Mouse (Mus musculus): Measurements from ENCODE around the gene Acp2. TPM values are rescaled to one million over a fixed set of nuclear protein-coding genes. Genes with fewer than 3 reads are reported as not detected.

The Acp2 gene
- total and polyA plus RNA-seq, 3 experiments, result 5.3 to 19.5 (median 9.6) TPM

GRCm38 (mm10) chr2:91248366-91248765 lies 45.7 kb downstream of the Acp2 start:
- no peak for ATAC-seq (ENCODE audit: extremely low read depth, insufficient number of reproducible peaks, low FRiP score, poor library complexity, severe bottlenecking)
- Histone ChIP-seq H3K36me3 (replicated peaks) (no peaks in the 10 kb centered on the region), H3K4me3 (ENCODE audit: low read depth, low read length) (no peak overlapping the region), H3K9me3 (replicated peaks) (no peaks in the 10 kb centered on the region), H3K4me1 (ENCODE audit: insufficient read depth, low read depth, low read length) (peaks cover 49% of the 10 kb centered on the region), H3K27me3 (ENCODE audit: insufficient read depth, low read length) (peaks cover 25% of the 10 kb centered on the region)
- DNase-seq (ENCODE audit: low spot score), result no peak
- TF ChIP-seq GATA1 (IDR thresholded peaks at IDR 0.05; ENCODE audit: borderline replicate concordance, low read length), result no peak
- TF ChIP-seq GATA2 (IDR thresholded peaks at IDR 0.05; ENCODE audit: borderline replicate concordance, low read depth, low read length), result no peak
- TF ChIP-seq CTCF (IDR thresholded peaks at IDR 0.05; ENCODE audit: low read depth, low read length), result no peak

- no peaks in the 10 kb centered on the region for H3K36me3 ChIP-seq (replicated peaks)
- H3K4me1 ChIP-seq (ENCODE audit: insufficient read depth, low read depth, low read length), result peaks cover 42% of the 10 kb centered on the region
- peaks cover 61% of the 10 kb centered on the region for H3K27me3 ChIP-seq (ENCODE audit: insufficient read depth, low read length)
- TF ChIP-seq GATA1 (IDR thresholded peaks at IDR 0.05; ENCODE audit: borderline replicate concordance, low read length) (no peak), CTCF (IDR thresholded peaks at IDR 0.05; ENCODE audit: low read depth, low read length) (no peak), TAL1 (conservative IDR thresholded peaks at IDR 0.05; ENCODE audit: low read depth, low read length) (no peak), POLR2AphosphoS5 (IDR thresholded peaks at IDR 0.05; ENCODE audit: insufficient replicate concordance, low read depth, low read length) (no peak), GATA2 (IDR thresholded peaks at IDR 0.05; ENCODE audit: borderline replicate concordance, low read depth, low read length) (no peak)
- H3K9me3 ChIP-seq (replicated peaks), result no peaks in the 10 kb centered on the region
- DNase-seq (ENCODE audit: low spot score) (no peak), ATAC-seq (ENCODE audit: extremely low read depth, insufficient number of reproducible peaks, low FRiP score, poor library complexity, severe bottlenecking) (no peak)
- H3K4me3 ChIP-seq (ENCODE audit: low read depth, low read length), result no peak overlapping the region
These were observed 49.3 kb downstream of the Acp2 start for GRCm38 (mm10) chr2:91252001-91252400.

- Histone ChIP-seq H3K9me3 (replicated peaks) (no peaks in the 10 kb centered on the region), H3K27me3 (ENCODE audit: insufficient read depth, low read length) (peaks cover 66% of the 10 kb centered on the region), H3K4me1 (ENCODE audit: insufficient read depth, low read depth, low read length) (peaks cover 42% of the 10 kb centered on the region), H3K36me3 (replicated peaks) (no peaks in the 10 kb centered on the region), H3K4me3 (ENCODE audit: low read depth, low read length) (no peak overlapping the region)
- DNase-seq (ENCODE audit: low spot score) (no peak), ATAC-seq (ENCODE audit: extremely low read depth, insufficient number of reproducible peaks, low FRiP score, poor library complexity, severe bottlenecking) (no peak)
- TF ChIP-seq TAL1 (conservative IDR thresholded peaks at IDR 0.05; ENCODE audit: low read depth, low read length), result no peak
- TF ChIP-seq GATA2 (IDR thresholded peaks at IDR 0.05; ENCODE audit: borderline replicate concordance, low read depth, low read length), result no peak
- no peak for TF ChIP-seq CTCF (IDR thresholded peaks at IDR 0.05; ENCODE audit: low read depth, low read length)
- no peak for TF ChIP-seq GATA1 (IDR thresholded peaks at IDR 0.05; ENCODE audit: borderline replicate concordance, low read length)
- TF ChIP-seq POLR2AphosphoS5 (IDR thresholded peaks at IDR 0.05; ENCODE audit: insufficient replicate concordance, low read depth, low read length), result no peak
These were observed 49.8 kb downstream of the Acp2 start for GRCm38 (mm10) chr2:91252512-91252911.

- Histone ChIP-seq H3K36me3 (replicated peaks) (no peaks in the 10 kb centered on the region), H3K9me3 (replicated peaks) (no peaks in the 10 kb centered on the region), H3K4me3 (ENCODE audit: low read depth, low read length) (no peak overlapping the region), H3K4me1 (ENCODE audit: insufficient read depth, low read depth, low read length) (peaks cover 35% of the 10 kb centered on the region), H3K27me3 (ENCODE audit: insufficient read depth, low read length) (peaks cover 86% of the 10 kb centered on the region)
- no peak for TF ChIP-seq GATA2 (IDR thresholded peaks at IDR 0.05; ENCODE audit: borderline replicate concordance, low read depth, low read length)
- no peak for TF ChIP-seq CTCF (IDR thresholded peaks at IDR 0.05; ENCODE audit: low read depth, low read length)
- TF ChIP-seq TAL1 (conservative IDR thresholded peaks at IDR 0.05; ENCODE audit: low read depth, low read length), result no peak
- no peak for TF ChIP-seq POLR2AphosphoS5 (IDR thresholded peaks at IDR 0.05; ENCODE audit: insufficient replicate concordance, low read depth, low read length)
- no peak for TF ChIP-seq GATA1 (IDR thresholded peaks at IDR 0.05; ENCODE audit: borderline replicate concordance, low read length)
- DNase-seq (ENCODE audit: low spot score) (no peak), ATAC-seq (ENCODE audit: extremely low read depth, insufficient number of reproducible peaks, low FRiP score, poor library complexity, severe bottlenecking) (no peak)
These were observed 52.2 kb downstream of the Acp2 start for GRCm38 (mm10) chr2:91254725-91255380.

- Histone ChIP-seq H3K36me3 (replicated peaks) (no peaks in the 10 kb centered on the region), H3K4me3 (ENCODE audit: low read depth, low read length) (peak within 1 kb of the TSS; percentile 69), H3K4me1 (ENCODE audit: insufficient read depth, low read depth, low read length) (peaks cover 31% of the 10 kb centered on the region), H3K9me3 (replicated peaks) (no peaks in the 10 kb centered on the region), H3K27me3 (ENCODE audit: insufficient read depth, low read length) (peaks cover 94% of the 10 kb centered on the region)
- DNase-seq (ENCODE audit: low spot score) (no peak), ATAC-seq (ENCODE audit: extremely low read depth, insufficient number of reproducible peaks, low FRiP score, poor library complexity, severe bottlenecking) (no peak)
- TF ChIP-seq POLR2AphosphoS5 (IDR thresholded peaks at IDR 0.05; ENCODE audit: insufficient replicate concordance, low read depth, low read length), result no peak
- TF ChIP-seq CTCF (IDR thresholded peaks at IDR 0.05; ENCODE audit: low read depth, low read length), result no peak
- TF ChIP-seq GATA2 (IDR thresholded peaks at IDR 0.05; ENCODE audit: borderline replicate concordance, low read depth, low read length), result no peak
- no peak for TF ChIP-seq TAL1 (conservative IDR thresholded peaks at IDR 0.05; ENCODE audit: low read depth, low read length)
- TF ChIP-seq GATA1 (IDR thresholded peaks at IDR 0.05; ENCODE audit: borderline replicate concordance, low read length), result no peak
These were observed 53.0 kb downstream of the Acp2 start, which contains the start of gene Pacsin3 for GRCm38 (mm10) chr2:91255661-91256150. Gene Pacsin3, plus strand, starts transcription at chr2:91255954.

GRCm38 (mm10) chr2:91256256-91257125 lies 53.8 kb downstream of the Acp2 start:
- Histone ChIP-seq H3K4me1 (ENCODE audit: insufficient read depth, low read depth, low read length) (peaks cover 34% of the 10 kb centered on the region), H3K27me3 (ENCODE audit: insufficient read depth, low read length) (peaks cover 96% of the 10 kb centered on the region), H3K4me3 (ENCODE audit: low read depth, low read length) (peak overlapping the region; percentile 69), H3K9me3 (replicated peaks) (no peaks in the 10 kb centered on the region), H3K36me3 (replicated peaks) (no peaks in the 10 kb centered on the region)
- DNase-seq (ENCODE audit: low spot score) (no peak), ATAC-seq (ENCODE audit: extremely low read depth, insufficient number of reproducible peaks, low FRiP score, poor library complexity, severe bottlenecking) (no peak)
- TF ChIP-seq GATA2 (IDR thresholded peaks at IDR 0.05; ENCODE audit: borderline replicate concordance, low read depth, low read length) (no peak), CTCF (IDR thresholded peaks at IDR 0.05; ENCODE audit: low read depth, low read length) (no peak), TAL1 (conservative IDR thresholded peaks at IDR 0.05; ENCODE audit: low read depth, low read length) (no peak), GATA1 (IDR thresholded peaks at IDR 0.05; ENCODE audit: borderline replicate concordance, low read length) (no peak), POLR2AphosphoS5 (IDR thresholded peaks at IDR 0.05; ENCODE audit: insufficient replicate concordance, low read depth, low read length) (no peak)
